ENCODE assay signal across 8 mouse cellular contexts in genomic region chr16:66005954-66006580, GRCm38 (mm10).
A peak's percentile ranks its signal among the peaks of the same experiment; 100 is the strongest.
DNase-seq lines count a peak whose midpoint lies in the region; ATAC-seq and TF ChIP-seq lines count a peak whose summit lies in the region.

No protein-coding gene starts in this region.

- H3K4me3 ChIP-seq in lung, embryonic 14.5 days (ENCODE audit: low read depth, low read length): no peak overlapping the region
- no peak overlapping the region for H3K4me3 ChIP-seq in lung, adult 2 months (replicated peaks; ENCODE audit: extremely low read depth, low read depth, low read length)

- H3K4me2 ChIP-seq in lung, embryonic 14.5 days: no peak overlapping the region

- no peak overlapping the region for H3K9ac ChIP-seq in lung, embryonic 14.5 days

- no peak overlapping the region for H3K27ac ChIP-seq in lung, embryonic 14.5 days (ENCODE audit: low read depth)

- H3K36me3 ChIP-seq in lung, embryonic 14.5 days (ENCODE audit: insufficient read depth): no peaks in the 10 kb centered on the region

- no peaks in the 10 kb centered on the region for H3K27me3 ChIP-seq in lung, embryonic 14.5 days (ENCODE audit: insufficient read depth, low read length)

- no peak for TF ChIP-seq POLR2A in lung, adult 2 months (IDR thresholded peaks at IDR 0.05; ENCODE audit: borderline replicate concordance, extremely low read depth, low read depth, low read length)

- no peak for ATAC-seq in lung, embryonic 14.5 days (ENCODE audit: insufficient read depth)

- intact Hi-C loops in heart, postnatal 36 days (cut with DNase I): loop anchor here (1.0 to 5.0 kb wide), 4 partner anchors 139 to 377 kb away; no protein-coding TSS in a partner anchor

- WGBS in lung, embryonic 14.5 days: 44% methylated on average over 7 of the region's 7 CpGs
- 48% methylated on average over 7 of the region's 7 CpGs for WGBS in lung, adult 2 months

- H3K4me1 ChIP-seq in lung, embryonic 14.5 days (ENCODE audit: insufficient read depth): no peaks in the 10 kb centered on the region
- no peaks in the 10 kb centered on the region for H3K4me1 ChIP-seq in lung, adult 2 months (ENCODE audit: control insufficient read depth, insufficient read depth, low read length)

- TF ChIP-seq CTCF in lung, embryonic 14.5 days (IDR thresholded peaks at IDR 0.05; ENCODE audit: low read depth): peak; percentile 71
- no peak for TF ChIP-seq CTCF in lung, adult 2 months (IDR thresholded peaks at IDR 0.05; ENCODE audit: insufficient read depth, low read length)

- peak; percentile 7 to 16 for DNase-seq in cerebellum, adult 18-20 months
- DNase-seq in cerebellum, adult 9-11 months: no peak
- peak; percentile 84 for DNase-seq in lung, embryonic 14.5 days
- no peak for DNase-seq in lung, adult 2 months
- peak; percentile 6 for DNase-seq in c-Kit-positive CD71-negative TER-119-negative erythroid progenitor cells, embryonic 14.5 days (ENCODE audit: low read depth)
- peak; percentile 21 to 30 for DNase-seq in heart, postnatal 36 days
- DNase-seq in lung, postnatal 10 days: peak; percentile 56
- DNase-seq in spleen, postnatal 36 days (ENCODE audit: low spot score in 2 of 2): no peak

- H3K9me3 ChIP-seq in lung, embryonic 14.5 days (ENCODE audit: low read depth, low read length): no peaks in the 10 kb centered on the region

Comparison
In these comparisons a context has a peak if more than half of its experiments do, and no peak if none do; other contexts are left out.
1. DNase-seq: peak in cerebellum, adult 18-20 months (2 of 2), lung, embryonic 14.5 days (single experiment), c-Kit-positive CD71-negative TER-119-negative erythroid progenitor cells, embryonic 14.5 days (single experiment), heart, postnatal 36 days (2 of 2) and lung, postnatal 10 days (single experiment); none in cerebellum, adult 9-11 months (single experiment), lung, adult 2 months (single experiment) and spleen, postnatal 36 days (0 of 2).